Mouse (Mus musculus) myocyte (in vitro differentiated cells): Measurements from ENCODE around the gene Ankrd13c.

ENCODE experiments used
- CEBPB ChIP-seq: IDR thresholded peaks from 2 replicates; pipeline ENCODE4 v1.6.1; 2011; ENCODE audit warnings: mild to moderate bottlenecking, moderate library complexity; ENCODE audit not compliant: poor library complexity, insufficient read depth, severe bottlenecking
- E2F4 ChIP-seq: IDR thresholded peaks from one replicate; pipeline ENCODE4 v1.6.1; 2011; ENCODE audit warnings: mild to moderate bottlenecking, control low read depth, moderate library complexity; ENCODE audit not compliant: insufficient read depth
- MAX ChIP-seq: IDR thresholded peaks from one replicate; pipeline ENCODE4 v1.6.1; 2011; ENCODE audit warnings: low read depth, mild to moderate bottlenecking, control low read depth
- MYOD1 ChIP-seq, 3 experiments: IDR thresholded peaks; one replicate each; pipeline ENCODE4 v1.6.1; 2011; ENCODE audit warnings: control low read depth in 2 of 3, low read depth in 2 of 3, mild to moderate bottlenecking in 2 of 3, moderate library complexity in 1 of 3; ENCODE audit not compliant: insufficient read length in 2 of 3, control insufficient read depth in 1 of 3
- MYOG ChIP-seq, 3 experiments: IDR thresholded peaks; one replicate each; pipeline ENCODE4 v1.6.1; 2011; ENCODE audit warnings: control low read depth in 2 of 3, low read depth in 2 of 3, mild to moderate bottlenecking in 2 of 3; ENCODE audit not compliant: insufficient read length in 2 of 3, control insufficient read depth in 1 of 3, insufficient read depth in 1 of 3
- POLR2A ChIP-seq: IDR thresholded peaks from one replicate; pipeline ENCODE4 v1.6.1; 2011; ENCODE audit warnings: low read depth, mild to moderate bottlenecking, control low read depth, moderate library complexity; ENCODE audit not compliant: insufficient read length
- POLR2AphosphoS2 ChIP-seq: IDR thresholded peaks from one replicate; pipeline ENCODE4 v1.6.1; 2011; ENCODE audit warnings: low read depth, control low read depth; ENCODE audit not compliant: insufficient read length
- REST ChIP-seq: IDR thresholded peaks from one replicate; pipeline ENCODE4 v1.6.1; 2011; ENCODE audit warnings: mild to moderate bottlenecking, control low read depth, moderate library complexity; ENCODE audit not compliant: insufficient read depth, insufficient read length
- SRF ChIP-seq: IDR thresholded peaks from one replicate; pipeline ENCODE4 v1.6.1; 2011; ENCODE audit warnings: low read depth; ENCODE audit not compliant: control insufficient read depth, insufficient read length
- TCF12 ChIP-seq: IDR thresholded peaks from one replicate; pipeline ENCODE4 v1.6.1; 2011; ENCODE audit warnings: mild to moderate bottlenecking, control low read depth; ENCODE audit not compliant: poor library complexity, insufficient read depth, severe bottlenecking
- TCF3 ChIP-seq: IDR thresholded peaks from one replicate; pipeline ENCODE4 v1.6.1; 2011; ENCODE audit warnings: low read depth, control low read depth; ENCODE audit not compliant: insufficient read length
- USF1 ChIP-seq: IDR thresholded peaks from one replicate; pipeline ENCODE4 v1.6.1; 2011; ENCODE audit warnings: low read depth, mild to moderate bottlenecking, control low read depth, moderate library complexity

DNA sequence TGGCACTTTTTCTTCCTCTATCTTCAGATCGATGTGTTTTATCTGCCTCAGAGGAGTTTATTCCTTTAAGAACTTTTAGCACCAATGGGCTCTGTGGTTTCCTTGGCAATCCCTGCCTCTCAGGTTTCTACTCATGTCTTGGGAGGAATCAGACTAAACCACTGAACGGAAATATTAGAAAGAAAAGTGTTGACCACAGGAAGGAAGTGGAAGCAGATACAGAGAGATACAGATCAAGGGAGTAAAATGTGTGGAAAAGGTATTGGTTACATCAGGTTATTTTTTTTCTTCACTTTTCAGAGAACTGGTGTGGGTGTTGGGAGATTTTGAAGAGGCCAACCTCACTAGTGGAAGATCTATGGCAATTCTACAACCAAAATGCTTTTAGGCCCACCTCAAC is 8.5 kb upstream of the Ankrd13c start:
- TF ChIP-seq E2F4 (no peak), MAX (no peak), MYOG (IDR thresholded peaks at IDR 0.05; ENCODE audit: control insufficient read depth in 1 of 3, insufficient read depth in 1 of 3, insufficient read length in 2 of 3, low read depth in 2 of 3) (no peak), TCF12 (no peak), CEBPB (no peak), POLR2A (no peak), USF1 (no peak), POLR2AphosphoS2 (no peak), MYOD1 (IDR thresholded peaks at IDR 0.05; ENCODE audit: control insufficient read depth in 1 of 3, insufficient read length in 2 of 3, low read depth in 2 of 3) (no peak), SRF (no peak), REST (no peak), TCF3 (no peak)
